8 mouse cellular contexts compared by ENCODE assay signal in genomic region chr1:72226172-72226886, GRCm38 (mm10). TPM values are rescaled to one million over a fixed set of nuclear protein-coding genes. Genes with fewer than 3 reads are reported as not detected.
DNase-seq lines count a peak whose midpoint lies in the region; ATAC-seq lines count a peak whose summit lies in the region.

No protein-coding gene starts in this region.

- H3K4me3 ChIP-seq in hindbrain, embryonic 12.5 days = no peak overlapping the region
- no peak overlapping the region for H3K4me3 ChIP-seq in liver, embryonic 11.5 days (ENCODE audit: low read depth, low read length)
- H3K4me3 ChIP-seq in neural tube, embryonic 12.5 days = no peak overlapping the region

- intact Hi-C loops in left cerebral cortex, postnatal 4 days (cut with DNase I) = no loop called here
- intact Hi-C loops in left cerebral cortex, postnatal 36 days (cut with DNase I) = no loop called here

- ATAC-seq in hindbrain, embryonic 12.5 days (ENCODE audit: low FRiP score) = peak; percentile 90
- peak; percentile 89 for ATAC-seq in liver, embryonic 11.5 days (replicated peaks; ENCODE audit: low FRiP score)
- ATAC-seq in neural tube, embryonic 12.5 days (ENCODE audit: low FRiP score, low read depth) = peak; percentile 85

- peak overlapping the region; percentile 35; the same call in 1 of the 2 replicates for H3K9ac ChIP-seq in hindbrain, embryonic 12.5 days
- H3K9ac ChIP-seq in liver, embryonic 11.5 days (ENCODE audit: low read depth, low read length) = no peak overlapping the region; the same call in 1 of the 2 replicates
- no peak overlapping the region for H3K9ac ChIP-seq in neural tube, embryonic 12.5 days

- 1% methylated on average over 9 of the region's 18 CpGs for WGBS in hindbrain, embryonic 12.5 days
- 3% methylated on average over 10 of the region's 18 CpGs for WGBS in liver, embryonic 11.5 days
- under 1% methylated on average over 11 of the region's 18 CpGs for WGBS in neural tube, embryonic 12.5 days

- peaks cover 5% of the 10 kb centered on the region; the same call in 1 of the 2 replicates for H3K4me1 ChIP-seq in hindbrain, embryonic 12.5 days
- H3K4me1 ChIP-seq in liver, embryonic 11.5 days (replicated peaks; ENCODE audit: control insufficient read depth, insufficient read depth, low read length) = no peaks in the 10 kb centered on the region; the same call in 1 of the 2 replicates
- no peaks in the 10 kb centered on the region for H3K4me1 ChIP-seq in neural tube, embryonic 12.5 days

- peaks cover 16% of the 10 kb centered on the region for H3K27me3 ChIP-seq in hindbrain, embryonic 12.5 days
- peaks cover 24% of the 10 kb centered on the region for H3K27me3 ChIP-seq in liver, embryonic 11.5 days (replicated peaks; ENCODE audit: control insufficient read depth, insufficient read depth, low read length)
- H3K27me3 ChIP-seq in neural tube, embryonic 12.5 days (replicated peaks) = peaks cover 5% of the 10 kb centered on the region; the same call in 1 of the 2 replicates

- no peaks in the 10 kb centered on the region for H3K36me3 ChIP-seq in hindbrain, embryonic 12.5 days
- no peaks in the 10 kb centered on the region for H3K36me3 ChIP-seq in liver, embryonic 11.5 days (ENCODE audit: control insufficient read depth, insufficient read depth, low read length)
- no peaks in the 10 kb centered on the region for H3K36me3 ChIP-seq in neural tube, embryonic 12.5 days

- peak; percentile 41 for DNase-seq in left cerebral cortex, postnatal 4 days
- DNase-seq in left cerebral cortex, postnatal 36 days (ENCODE audit: low spot score in 2 of 2) = no peak
- peak; percentile 93 for DNase-seq in MN1 (ENCODE audit: low spot score)
- peak; percentile 70 for DNase-seq in embryo, embryonic 11.5 days (ENCODE audit: low read depth, low spot score)
- peak; percentile 60 for DNase-seq in liver, embryonic 11.5 days (ENCODE audit: low spot score)
- no peak for DNase-seq in cerebellum, postnatal 36 days

- no peaks in the 10 kb centered on the region for H3K9me3 ChIP-seq in hindbrain, embryonic 12.5 days (replicated peaks)
- H3K9me3 ChIP-seq in liver, embryonic 11.5 days (ENCODE audit: control insufficient read depth, low read length) = no peaks in the 10 kb centered on the region
- no peaks in the 10 kb centered on the region for H3K9me3 ChIP-seq in neural tube, embryonic 12.5 days

- H3K4me2 ChIP-seq in hindbrain, embryonic 12.5 days (replicated peaks) = peak overlapping the region; percentile 51
- peak overlapping the region; percentile 83 for H3K4me2 ChIP-seq in liver, embryonic 11.5 days
- H3K4me2 ChIP-seq in neural tube, embryonic 12.5 days (replicated peaks) = peak overlapping the region; percentile 64

- H3K27ac ChIP-seq in hindbrain, embryonic 12.5 days = peak overlapping the region; percentile 52; the same call in 1 of the 2 replicates
- H3K27ac ChIP-seq in liver, embryonic 11.5 days (ENCODE audit: low read depth, low read length) = no peak overlapping the region
- H3K27ac ChIP-seq in neural tube, embryonic 12.5 days = no peak overlapping the region

RNA-seq across cellular contexts. Expression of gene Mreg, which starts 14.2 kb away (rescaled TPM):
- 1 to 10 TPM; 1.1 to 1.6 TPM for total RNA-seq in left cerebral cortex, postnatal 4 days (2021)
- 1 to 10 TPM; 3.9 to 5.4 TPM for total RNA-seq in left cerebral cortex, postnatal 36 days (2021)
- 11.9 and 12.9 TPM in 2 replicates for polyA plus RNA-seq in hindbrain, embryonic 12.5 days (2016; fragmentation: Nextera tagmentation; extraction: Ambion mirVana)
- 6.8 and 7.1 TPM in 2 replicates for polyA plus RNA-seq in liver, embryonic 11.5 days (2014; fragmentation: Nextera tagmentation; extraction: Ambion mirVana)
- polyA plus RNA-seq in neural tube, embryonic 12.5 days (2016; fragmentation: Nextera tagmentation; extraction: Ambion mirVana) = 31.0 and 40.3 TPM in 2 replicates

RNA-seq across cellular contexts. Expression of gene Pecr, which starts 57.8 kb away (rescaled TPM):
- total RNA-seq in left cerebral cortex, postnatal 4 days (2021) = 1 to 10 TPM; 4.8 to 5.6 TPM
- 1 to 10 TPM; 3.7 to 5.2 TPM for total RNA-seq in left cerebral cortex, postnatal 36 days (2021)
- 13.2 and 16.5 TPM in 2 replicates for polyA plus RNA-seq in hindbrain, embryonic 12.5 days (2016; fragmentation: Nextera tagmentation; extraction: Ambion mirVana)
- polyA plus RNA-seq in liver, embryonic 11.5 days (2014; fragmentation: Nextera tagmentation; extraction: Ambion mirVana) = 40.2 and 43.2 TPM in 2 replicates
- polyA plus RNA-seq in neural tube, embryonic 12.5 days (2016; fragmentation: Nextera tagmentation; extraction: Ambion mirVana) = 13.6 and 14.2 TPM in 2 replicates

RNA-seq across cellular contexts. Expression of gene Tmem169, which starts 57.8 kb away (rescaled TPM):
- 10 to 100 TPM; 35.1 to 38.4 TPM for total RNA-seq in left cerebral cortex, postnatal 4 days (2021)
- total RNA-seq in left cerebral cortex, postnatal 36 days (2021) = 10 to 100 TPM; 19.2 to 21.8 TPM
- 31.0 and 36.0 TPM in 2 replicates for polyA plus RNA-seq in hindbrain, embryonic 12.5 days (2016; fragmentation: Nextera tagmentation; extraction: Ambion mirVana)
- polyA plus RNA-seq in liver, embryonic 11.5 days (2014; fragmentation: Nextera tagmentation; extraction: Ambion mirVana) = 0.77 and 0.90 TPM in 2 replicates
- polyA plus RNA-seq in neural tube, embryonic 12.5 days (2016; fragmentation: Nextera tagmentation; extraction: Ambion mirVana) = 29.2 and 30.2 TPM in 2 replicates

Comparison
In these comparisons a context has a peak if more than half of its experiments do, and no peak if none do; other contexts are left out.
1. DNase-seq: peak in left cerebral cortex, postnatal 4 days (single experiment), MN1 (single experiment), embryo, embryonic 11.5 days (single experiment) and liver, embryonic 11.5 days (single experiment); none in left cerebral cortex, postnatal 36 days (0 of 2) and cerebellum, postnatal 36 days (0 of 2).
2. RNA of gene Tmem169, which starts 57.8 kb away (polyA plus RNA-seq): 31.0 to 36.0 TPM in hindbrain, embryonic 12.5 days and 29.2 to 30.2 TPM in neural tube, embryonic 12.5 days; 0.77 to 0.90 TPM in liver, embryonic 11.5 days; every median in the first group is over 10 times any median in the second.
3. Peak in every context shown above with its lines, with median percentiles within 50 percentile points of each other: ATAC-seq and H3K4me2 ChIP-seq.